Mouse (Mus musculus) B cell, adult (primary cell): ENCODE data around the gene Olfr1270. TPM values are rescaled to one million over a fixed set of nuclear protein-coding genes. Genes with fewer than 3 reads are reported as not detected.

ENCODE experiments used
- total RNA-seq: library from RNA; stranded (reverse); gene quantifications from 4 replicates; pipeline ENCODE4 v1.2.4, GENCODE M21; 2023; ENCODE audit not compliant: inconsistent age

The Olfr1270 gene
- not detected in 4 replicates for total RNA-seq

GRCm38 (mm10) chr2:90152991-90153390 lies at the start of gene Olfr1270:
Gene Olfr1270, minus strand, starts transcription at chr2:90153091.

GRCm38 (mm10) chr2:90142196-90142595 lies 10.7 kb downstream of the Olfr1270 start, which contains the start of gene Olfr32:
Gene Olfr32, minus strand, starts transcription at chr2:90142296.

GRCm38 (mm10) chr2:90121312-90121711 lies 31.6 kb downstream of the Olfr1270 start, which contains the start of gene Olfr1269:
Gene Olfr1269, minus strand, starts transcription at chr2:90121412.

Other genes with a start within 250 kb of the Olfr1270 start
- gene Olfr1258, start 225.8 kb downstream of the Olfr1270 start, total RNA-seq: not detected in 4 replicates
- not detected in 4 replicates for gene Olfr1259, start 204.4 kb downstream of the Olfr1270 start, total RNA-seq
- gene Olfr1260, start 178.8 kb downstream of the Olfr1270 start, total RNA-seq: not detected in 4 replicates
- gene Olfr1261, start 161.9 kb downstream of the Olfr1270 start, total RNA-seq: not detected in 4 replicates
- gene Olfr1262, start 152.9 kb downstream of the Olfr1270 start, total RNA-seq: not detected in 4 replicates
- gene Olfr1263, start 141.0 kb downstream of the Olfr1270 start, total RNA-seq: not detected in 4 replicates
- gene Olfr1264, start 127.5 kb downstream of the Olfr1270 start, total RNA-seq: not detected in 4 replicates
- gene Olfr1265, start 117.8 kb downstream of the Olfr1270 start, total RNA-seq: not detected in 4 replicates
- not detected in 4 replicates for gene Olfr140, start 89.5 kb downstream of the Olfr1270 start, total RNA-seq
- not detected in 4 replicates for gene Olfr1269, start 31.7 kb downstream of the Olfr1270 start, total RNA-seq
- gene Olfr32, start 10.8 kb downstream of the Olfr1270 start, total RNA-seq: not detected in 4 replicates
- gene Olfr1506, start 71.4 kb upstream of the Olfr1270 start, total RNA-seq: 0.26 to 0.27 TPM in 2 of 4 replicates, not detected in the others
- not detected in 4 replicates for gene Olfr142, start 104.5 kb upstream of the Olfr1270 start, total RNA-seq
- gene Olfr1271, start 117.9 kb upstream of the Olfr1270 start, total RNA-seq: not detected in 4 replicates
- not detected in 4 replicates for gene Olfr1272, start 139.8 kb upstream of the Olfr1270 start, total RNA-seq
- gene Gm13769, start 169.1 kb upstream of the Olfr1270 start, total RNA-seq: 0.45 to 0.51 TPM in 2 of 4 replicates, not detected in the others
- gene Olfr1274-ps, start 245.6 kb upstream of the Olfr1270 start, total RNA-seq: not detected in 4 replicates